In genomic region chr1:157328068-157328467, GRCm38 (mm10) we compare ENCODE assay signal across 28 mouse cellular contexts.
"Had no signal": no experiment of that assay in that cellular context is flagged by ENCODE, and none has a peak within 500 bp of the region (broad histone marks: within the 10 kb centered on the region; RNA-seq: fewer than 3 reads in every experiment).

No protein-coding gene starts in this region.

- H3K4me2 ChIP-seq: limb, embryonic 12.5 days; limb, embryonic 13.5 days; limb, embryonic 15.5 days; liver, embryonic 11.5 days; liver, embryonic 12.5 days; liver, embryonic 13.5 days; liver, embryonic 15.5 days; lung, embryonic 14.5 days; lung, embryonic 15.5 days; midbrain, embryonic 11.5 days; midbrain, embryonic 12.5 days; midbrain, embryonic 13.5 days; midbrain, embryonic 15.5 days had no signal

- H3K27ac ChIP-seq: limb, embryonic 10.5 days; limb, embryonic 12.5 days; limb, embryonic 13.5 days; limb, embryonic 15.5 days; liver, embryonic 12.5 days; liver, embryonic 13.5 days; liver, embryonic 14.5 days; liver, embryonic 15.5 days; lung, embryonic 15.5 days; macrophage; midbrain, embryonic 10.5 days; midbrain, embryonic 12.5 days; midbrain, embryonic 13.5 days; midbrain, embryonic 15.5 days had no signal

- H3K36me3 ChIP-seq: limb, embryonic 10.5 days; limb, embryonic 12.5 days; limb, embryonic 13.5 days; limb, embryonic 15.5 days; liver, embryonic 12.5 days; liver, embryonic 13.5 days; liver, embryonic 15.5 days; lung, embryonic 15.5 days; midbrain, embryonic 10.5 days; midbrain, embryonic 12.5 days; midbrain, embryonic 13.5 days; midbrain, embryonic 15.5 days had no signal

- H3K4me3 ChIP-seq: limb, embryonic 10.5 days; limb, embryonic 12.5 days; limb, embryonic 13.5 days; limb, embryonic 15.5 days; liver, embryonic 12.5 days; liver, embryonic 13.5 days; liver, embryonic 15.5 days; lung, embryonic 15.5 days; megakaryocyte, embryonic 14.5 days; midbrain, embryonic 10.5 days; midbrain, embryonic 12.5 days; midbrain, embryonic 13.5 days; midbrain, embryonic 15.5 days had no signal

- H3K27me3 ChIP-seq: limb, embryonic 12.5 days; limb, embryonic 13.5 days; limb, embryonic 15.5 days; liver, embryonic 12.5 days; liver, embryonic 13.5 days; liver, embryonic 15.5 days; lung, embryonic 15.5 days; megakaryocyte, embryonic 14.5 days; midbrain, embryonic 12.5 days; midbrain, embryonic 13.5 days; midbrain, embryonic 15.5 days had no signal

- H3K9ac ChIP-seq: limb, embryonic 12.5 days; limb, embryonic 13.5 days; limb, embryonic 15.5 days; liver, embryonic 12.5 days; liver, embryonic 13.5 days; liver, embryonic 14.5 days; liver, embryonic 15.5 days; liver, postnatal 0 days; lung, embryonic 14.5 days; lung, embryonic 15.5 days; midbrain, embryonic 12.5 days; midbrain, embryonic 13.5 days; midbrain, embryonic 15.5 days had no signal

- DNase-seq: left cerebral cortex, postnatal 4 days; liver; liver, embryonic 13.5 days; liver, postnatal 0 days; lung, adult 18-20 months; lung, adult 2 months; lung, embryonic 14.5 days; lung, postnatal 10 days; lung, postnatal 14 days; lung, postnatal 36 days; lung, postnatal 4 days; midbrain, embryonic 14.5 days had no signal

- H3K4me1 ChIP-seq: limb, embryonic 13.5 days; limb, embryonic 15.5 days; liver, embryonic 12.5 days; liver, embryonic 13.5 days; liver, embryonic 15.5 days; lung, embryonic 15.5 days; megakaryocyte, embryonic 14.5 days; midbrain, embryonic 13.5 days; midbrain, embryonic 15.5 days had no signal

- H3K9me3 ChIP-seq: limb, embryonic 10.5 days; limb, embryonic 12.5 days; limb, embryonic 13.5 days; limb, embryonic 15.5 days; liver, embryonic 12.5 days; liver, embryonic 13.5 days; liver, embryonic 15.5 days; lung, embryonic 15.5 days; megakaryocyte, embryonic 14.5 days; midbrain, embryonic 10.5 days; midbrain, embryonic 12.5 days; midbrain, embryonic 13.5 days; midbrain, embryonic 15.5 days had no signal
